Mouse (Mus musculus) liver, embryonic 14.5 days (tissue): ENCODE measurements at regions not wholly inside any gene's neighbourhood (a gene's known extent, or its start where the extent isn't known, plus 50 kb on each side); places are given as distances from the start of the nearest gene placed in this dataset.

Experiments used
- CTCF ChIP-seq: IDR thresholded peaks from 2 replicates; pipeline ENCODE4 v1.5.1; 2016; ENCODE audit warnings: antibody characterized with exemption, low read depth, control low read depth
- EP300 ChIP-seq: IDR thresholded peaks from 2 replicates; pipeline ENCODE4 v1.6.1; 2016; ENCODE audit warnings: antibody characterized with exemption, low read depth

- TF ChIP-seq CTCF, result no peak
- no peak for TF ChIP-seq EP300
Measured at GRCm38 (mm10) chr10:111884701-111885100, 87.8 kb upstream of the Krr1 start.
